Mouse (Mus musculus) forebrain, embryonic 12.5 days (tissue): ENCODE data around the gene Olfr847. TPM values are rescaled to one million over a fixed set of nuclear protein-coding genes. Genes with fewer than 3 reads are reported as not detected.

Source experiments
- ATAC-seq: fragments of 200-750 bp; cut with Nextera tagmentation; 2 replicates; pipeline ENCODE4 v1.8.0; 2017; ENCODE audit warnings: moderate TSS enrichment; ENCODE audit not compliant: low FRiP score
- H3K27ac ChIP-seq: fragments of 300-500 bp; sonication (generic); 2 replicates; pipeline ENCODE4 v1.5.1; 2016; ENCODE audit warnings: mild to moderate bottlenecking
- H3K27me3 ChIP-seq: fragments of 300-500 bp; sonication (generic); 2 replicates; pipeline ENCODE4 v1.6.1; 2016; ENCODE audit warnings: mild to moderate bottlenecking
- H3K36me3 ChIP-seq: fragments of 300-500 bp; sonication (generic); replicated peaks from 2 replicates; pipeline ENCODE4 v1.6.1; 2016; ENCODE audit warnings: mild to moderate bottlenecking
- H3K4me1 ChIP-seq: fragments of 300-500 bp; sonication (generic); 2 replicates; pipeline ENCODE4 v1.6.1; 2016
- H3K4me2 ChIP-seq: fragments of 300-500 bp; sonication (generic); 2 replicates; pipeline ENCODE4 v1.6.1; 2016; ENCODE audit warnings: mild to moderate bottlenecking, moderate library complexity
- H3K4me3 ChIP-seq: fragments of 300-500 bp; sonication (generic); replicated peaks from 2 replicates; pipeline ENCODE4 v1.5.1; 2016; ENCODE audit warnings: mild to moderate bottlenecking
- H3K9ac ChIP-seq: fragments of 300-500 bp; sonication (generic); 2 replicates; pipeline ENCODE4 v1.6.1; 2016; ENCODE audit warnings: mild to moderate bottlenecking
- H3K9me3 ChIP-seq: fragments of 300-500 bp; sonication (generic); 2 replicates; pipeline ENCODE4 v1.6.1; 2016
- WGBS: fragments of 180-500 bp; shearing (Covaris S2); methylation state at CpG from one replicate; pipeline ENCODE4 v1.1.7; 2016; 5-methylcytosine and 5-hydroxymethylcytosine counted together
- polyA plus RNA-seq: library from polyadenylated mRNA; unstranded; fragments of >200 nt; fragmentation: Nextera tagmentation; extraction: Ambion mirVana; gene quantifications from 2 replicates; pipeline ENCODE4 v1.2.1, GENCODE M21; 2016

Olfr847 gene
- not detected in 2 replicates for polyA plus RNA-seq

DNA sequence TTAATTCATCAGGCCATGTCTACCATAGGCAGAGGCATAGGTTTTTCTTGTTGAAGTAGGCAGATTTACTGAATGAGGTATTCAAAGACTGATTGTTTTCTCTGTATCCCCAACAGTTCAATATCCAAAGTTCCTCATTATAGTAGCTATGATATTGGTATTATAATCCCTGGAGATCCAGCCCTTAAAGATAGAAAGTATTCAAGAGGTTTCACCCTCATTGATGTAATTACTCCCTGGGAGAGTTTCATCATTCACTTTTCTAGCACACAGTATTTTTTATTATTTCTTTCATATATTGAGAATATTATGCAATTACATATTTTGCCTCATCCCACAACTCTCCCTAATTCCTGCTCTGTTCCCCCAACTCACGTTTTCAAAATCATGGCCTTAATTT lies at the start of gene Olfr847:
Gene Olfr847 (minus strand): TSS at position 101 of the 400 bp plus-strand sequence.
- Histone ChIP-seq H3K27ac (no peak within 1 kb of the TSS), H3K27me3 (no peaks in the 10 kb centered on the region), H3K4me2 (no peak within 1 kb of the TSS), H3K4me1 (no peaks in the 10 kb centered on the region), H3K9ac (no peak within 1 kb of the TSS), H3K9me3 (peaks cover 5% of the 10 kb centered on the region; the same call in 1 of the 2 replicates), H3K4me3 (no peak within 1 kb of the TSS), H3K36me3 (no peaks in the 10 kb centered on the region)
- no peak for ATAC-seq
- WGBS, result 68% methylated on average over 1 of the region's 1 CpGs

- 45% methylated on average over 1 of the region's 1 CpGs for WGBS
- H3K36me3 ChIP-seq, result no peaks in the 10 kb centered on the region
- ATAC-seq, result no peak
- H3K4me3 ChIP-seq, result no peak within 1 kb of the TSS
- no peaks in the 10 kb centered on the region for H3K27me3 ChIP-seq
- H3K9me3 ChIP-seq, result peaks cover 10% of the 10 kb centered on the region; the same call in 1 of the 2 replicates
- H3K27ac ChIP-seq, result no peak within 1 kb of the TSS
- no peak within 1 kb of the TSS for H3K4me2 ChIP-seq
- no peak within 1 kb of the TSS for H3K9ac ChIP-seq
- H3K4me1 ChIP-seq, result no peaks in the 10 kb centered on the region
Observed at GRCm38 (mm10) chr9:19363905-19364304, 14.6 kb downstream of the Olfr847 start, which contains the start of gene Olfr846. Gene Olfr846, minus strand, starts transcription at chr9:19364005.

- H3K27ac ChIP-seq, result no peak within 1 kb of the TSS
- H3K4me3 ChIP-seq, result no peak within 1 kb of the TSS
- 0 out of 2 replicates have a peak, but pooled peaks cover 3% of the 10 kb centered on the region for H3K9me3 ChIP-seq
- no peak within 1 kb of the TSS for H3K9ac ChIP-seq
- WGBS, result 79% methylated on average over 1 of the region's 1 CpGs
- no peak for ATAC-seq
- H3K4me2 ChIP-seq, result no peak within 1 kb of the TSS
- H3K27me3 ChIP-seq, result no peaks in the 10 kb centered on the region
- no peaks in the 10 kb centered on the region for H3K4me1 ChIP-seq
- H3K36me3 ChIP-seq, result no peaks in the 10 kb centered on the region
Observed at GRCm38 (mm10) chr9:19336157-19336556, 42.3 kb downstream of the Olfr847 start, which contains the start of gene Olfr845. Gene Olfr845, plus strand, starts transcription at chr9:19336457.

Other genes starting within 250 kb of the Olfr847 start
- gene Olfr837, start 242.4 kb downstream of the Olfr847 start, polyA plus RNA-seq, result not detected in 2 replicates
- gene Olfr839-ps1, start 201.4 kb downstream of the Olfr847 start, polyA plus RNA-seq, result not detected in 2 replicates
- not detected in 2 replicates for gene Olfr843, start 126.7 kb downstream of the Olfr847 start, polyA plus RNA-seq
- not detected in 2 replicates for gene Olfr844, start 62.3 kb downstream of the Olfr847 start, polyA plus RNA-seq
- not detected in 2 replicates for gene Olfr845, start 42.2 kb downstream of the Olfr847 start, polyA plus RNA-seq
- not detected in 2 replicates for gene Olfr846, start 14.7 kb downstream of the Olfr847 start, polyA plus RNA-seq
- not detected in 2 replicates for gene Olfr849, start 61.6 kb upstream of the Olfr847 start, polyA plus RNA-seq
- not detected in 2 replicates for gene Olfr850, start 99.6 kb upstream of the Olfr847 start, polyA plus RNA-seq
- gene Olfr851, start 114.6 kb upstream of the Olfr847 start, polyA plus RNA-seq, result not detected in 2 replicates
- gene Olfr853, start 162.4 kb upstream of the Olfr847 start, polyA plus RNA-seq, result not detected in 2 replicates
- not detected in 2 replicates for gene Olfr854, start 188.7 kb upstream of the Olfr847 start, polyA plus RNA-seq
- not detected in 2 replicates for gene Olfr855, start 203.9 kb upstream of the Olfr847 start, polyA plus RNA-seq
- gene Zfp317, start 243.4 kb upstream of the Olfr847 start, polyA plus RNA-seq, result 47.1 and 49.6 TPM in 2 replicates